Mouse (Mus musculus) bone marrow macrophage, adult 2 months (primary cell): ENCODE measurements around the gene Ppp1cc.

Experiments
- CTCF ChIP-seq: IDR thresholded peaks from 2 replicates; pipeline ENCODE4 v1.5.1; 2012; ENCODE audit warnings: low read depth, mild to moderate bottlenecking, low read length, moderate library complexity
- POLR2A ChIP-seq: IDR thresholded peaks from 2 replicates; pipeline ENCODE4 v1.6.1; 2012; ENCODE audit warnings: mild to moderate bottlenecking, low read depth, low read length, borderline replicate concordance

DNA sequence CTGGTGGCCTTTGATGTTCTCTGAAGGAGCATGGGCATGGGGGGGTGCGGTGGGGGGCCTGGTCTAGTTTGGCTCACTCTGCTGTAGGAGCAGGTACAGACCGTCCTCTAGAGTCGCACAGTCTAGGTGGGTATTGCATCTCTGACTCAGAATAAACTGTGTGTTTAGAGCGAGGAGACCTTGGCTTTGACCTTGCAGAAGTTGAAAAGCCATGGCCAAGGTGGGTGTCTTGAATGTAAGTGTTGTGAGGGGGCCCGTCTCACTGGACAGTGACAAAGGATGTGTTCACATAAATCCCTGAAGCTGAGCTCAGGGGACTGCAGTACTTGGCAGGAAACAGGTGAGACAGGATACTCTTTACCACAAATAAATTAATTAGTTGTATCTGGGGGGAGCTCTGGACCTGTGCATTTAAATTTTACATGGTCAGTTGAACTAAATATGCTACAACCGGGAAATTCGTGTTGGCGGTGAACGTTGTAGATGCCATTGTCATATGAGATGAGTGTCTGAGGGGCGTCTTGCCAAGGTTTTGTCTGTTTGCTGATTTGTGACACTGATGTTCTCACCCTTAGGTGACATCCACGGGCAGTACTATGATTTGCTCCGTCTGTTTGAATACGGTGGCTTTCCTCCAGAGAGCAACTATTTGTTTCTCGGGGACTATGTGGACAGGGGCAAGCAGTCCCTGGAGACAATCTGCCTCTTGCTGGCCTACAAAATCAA, 10.4 kb downstream of the Ppp1cc start:
- TF ChIP-seq CTCF (no peak), POLR2A (no peak)
